Comparison of ENCODE assay signal across 10 mouse cellular contexts in genomic region chr6:50009339-50009738, GRCm38 (mm10).
A peak's percentile ranks its signal among the peaks of the same experiment; 100 is the strongest.
DNase-seq lines count a peak whose midpoint lies in the region; ATAC-seq and TF ChIP-seq lines count a peak whose summit lies in the region.
"Had no signal": no experiment of that assay in that cellular context is flagged by ENCODE, and none has a peak within 500 bp of the region (broad histone marks: within the 10 kb centered on the region; RNA-seq: fewer than 3 reads in every experiment).

No protein-coding gene starts in this region.

- WGBS in liver, embryonic 11.5 days, result 26% methylated on average over 7 of the region's 7 CpGs
- 60% methylated on average over 7 of the region's 7 CpGs for WGBS in limb, embryonic 14.5 days

- H3K27ac ChIP-seq in liver, embryonic 11.5 days (ENCODE audit: low read depth, low read length), result no peak overlapping the region
- H3K27ac ChIP-seq in limb, embryonic 14.5 days (replicated peaks; ENCODE audit: low read depth, low read length), result peak overlapping the region; percentile 20; the same call in 1 of the 2 replicates
- H3K27ac ChIP-seq: hindbrain, postnatal 0 days; limb, embryonic 15.5 days had no signal

- no peaks in the 10 kb centered on the region for H3K9me3 ChIP-seq in liver, embryonic 11.5 days (ENCODE audit: control insufficient read depth, low read length)
- no peaks in the 10 kb centered on the region for H3K9me3 ChIP-seq in limb, embryonic 14.5 days (ENCODE audit: control insufficient read depth, low read length)
- H3K9me3 ChIP-seq: limb, embryonic 15.5 days had no signal

- peaks cover 8% of the 10 kb centered on the region; the same call in 1 of the 2 replicates for H3K4me1 ChIP-seq in liver, embryonic 11.5 days (replicated peaks; ENCODE audit: control insufficient read depth, insufficient read depth, low read length)
- H3K4me1 ChIP-seq in limb, embryonic 14.5 days (ENCODE audit: control insufficient read depth, insufficient read depth, low read length), result 0 out of 2 replicates have a peak, but pooled peaks cover 8% of the 10 kb centered on the region

- no peak overlapping the region for H3K9ac ChIP-seq in liver, embryonic 11.5 days (ENCODE audit: low read depth, low read length)
- H3K9ac ChIP-seq in limb, embryonic 14.5 days (ENCODE audit: low read depth, low read length, severe bottlenecking), result no peak overlapping the region
- H3K9ac ChIP-seq: limb, embryonic 15.5 days had no signal

- DNase-seq in liver, result peak; percentile 13
- DNase-seq in liver, embryonic 11.5 days (ENCODE audit: low spot score), result no peak
- DNase-seq in limb, embryonic 14.5 days (ENCODE audit: low spot score), result no peak
- peak; percentile 75 to 80 for DNase-seq in thymus, postnatal 10 days (ENCODE audit: low spot score in 2 of 2)
- DNase-seq in layer of hippocampus, postnatal 10 days (ENCODE audit: low spot score in 2 of 2), result no peak
- no peak for DNase-seq in gastrocnemius, postnatal 10 days
- DNase-seq in left cerebral cortex, postnatal 4 days, result no peak

- no peak for ATAC-seq in liver, embryonic 11.5 days (replicated peaks; ENCODE audit: low FRiP score)
- peak; percentile 53 to 75; a peak in 3 of 4 replicates for ATAC-seq in hematopoietic stem cell, adult 5-6 weeks (replicated peaks in 1 of 2; ENCODE audit: insufficient read depth in 1 of 2, low FRiP score in 2 of 2, low TSS enrichment in 1 of 2, low read depth in 1 of 2, poor library complexity in 2 of 2, severe bottlenecking in 2 of 2)
- ATAC-seq in limb, embryonic 14.5 days (ENCODE audit: low FRiP score, low read depth), result no peak
- ATAC-seq: hindbrain, postnatal 0 days had no signal

- intact Hi-C loops in left cerebral cortex, postnatal 4 days (cut with DNase I), result no loop called here

- no peaks in the 10 kb centered on the region for H3K27me3 ChIP-seq in liver, embryonic 11.5 days (replicated peaks; ENCODE audit: control insufficient read depth, insufficient read depth, low read length)
- H3K27me3 ChIP-seq in limb, embryonic 14.5 days (ENCODE audit: control insufficient read depth, insufficient read depth, low read length), result no peaks in the 10 kb centered on the region
- H3K27me3 ChIP-seq: limb, embryonic 15.5 days had no signal

- H3K36me3 ChIP-seq in liver, embryonic 11.5 days (ENCODE audit: control insufficient read depth, insufficient read depth, low read length), result no peaks in the 10 kb centered on the region
- H3K36me3 ChIP-seq in limb, embryonic 14.5 days (ENCODE audit: control insufficient read depth, insufficient read depth, low read length), result no peaks in the 10 kb centered on the region
- H3K36me3 ChIP-seq: limb, embryonic 15.5 days had no signal

- TF ChIP-seq POLR2A in limb, embryonic 14.5 days (IDR thresholded peaks at IDR 0.05; ENCODE audit: borderline replicate concordance, extremely low read depth, insufficient read depth, insufficient read length), result no peak

- no peak overlapping the region for H3K4me3 ChIP-seq in liver, embryonic 11.5 days (ENCODE audit: low read depth, low read length)
- H3K4me3 ChIP-seq in limb, embryonic 14.5 days (replicated peaks; ENCODE audit: low read length), result no peak overlapping the region
- H3K4me3 ChIP-seq: limb, embryonic 15.5 days had no signal

- H3K4me2 ChIP-seq in liver, embryonic 11.5 days, result no peak overlapping the region
- H3K4me2 ChIP-seq in limb, embryonic 14.5 days (replicated peaks; ENCODE audit: low read depth, low read length, severe bottlenecking), result no peak overlapping the region
- H3K4me2 ChIP-seq: limb, embryonic 15.5 days had no signal

Comparison
In these comparisons a context has a peak if more than half of its experiments do, and no peak if none do; other contexts are left out.
1. DNase-seq: peak in liver (single experiment) and thymus, postnatal 10 days (2 of 2); none in liver, embryonic 11.5 days (single experiment), limb, embryonic 14.5 days (single experiment), layer of hippocampus, postnatal 10 days (0 of 2), gastrocnemius, postnatal 10 days (single experiment) and left cerebral cortex, postnatal 4 days (single experiment).
2. ATAC-seq: peak in hematopoietic stem cell, adult 5-6 weeks (2 of 2); none in liver, embryonic 11.5 days (single experiment) and limb, embryonic 14.5 days (single experiment).